Mouse (Mus musculus): ENCODE results near the gene Csrnp2.

Gene Csrnp2

DNA sequence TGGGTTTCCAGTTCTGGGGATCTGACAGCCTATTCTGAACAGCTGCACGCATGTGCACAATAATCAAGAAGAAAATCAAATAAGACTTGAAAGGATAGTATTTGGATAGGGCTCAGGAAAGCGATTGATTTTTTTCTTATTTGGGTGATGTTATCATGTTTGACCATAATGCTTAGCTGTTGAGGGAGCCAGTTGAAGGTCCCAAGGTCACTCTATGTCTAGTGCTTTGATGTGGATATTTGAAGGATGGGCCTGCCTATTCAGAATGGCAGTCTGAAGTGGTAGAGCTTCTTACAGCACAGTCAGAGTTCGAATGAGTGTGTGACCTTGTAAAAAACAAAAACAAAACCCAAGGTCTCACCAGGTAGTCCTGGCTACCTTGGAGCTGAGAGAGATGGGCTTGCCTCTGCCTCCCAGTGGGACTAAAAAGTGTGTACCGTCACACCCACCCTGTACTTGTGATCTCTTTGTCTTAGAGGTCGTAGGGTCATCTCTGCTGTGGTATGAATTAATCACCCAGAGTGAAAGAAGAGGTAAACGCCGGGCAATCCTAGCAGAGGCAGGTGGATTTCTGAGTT lies 21.3 kb downstream of the Csrnp2 start:
- no peak for DNase-seq

DNA sequence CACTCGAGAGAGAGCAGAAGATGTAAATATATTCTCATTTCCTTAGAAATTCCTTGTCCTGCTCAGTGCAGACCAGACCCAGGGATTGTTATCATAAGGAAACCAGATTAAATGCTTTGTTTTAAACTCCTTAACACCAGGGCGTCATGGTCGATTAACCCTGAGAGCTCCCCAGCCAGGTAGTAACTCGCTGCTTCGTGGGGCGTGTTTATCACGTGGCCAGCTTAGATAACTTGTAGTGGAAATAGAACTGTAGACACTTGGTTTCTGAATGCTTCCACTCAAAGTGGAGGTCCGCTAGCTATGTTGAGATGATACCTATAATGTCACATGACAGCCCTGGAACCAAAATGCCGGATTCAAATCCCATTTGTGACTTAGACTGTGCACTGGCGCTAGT lies 25.3 kb downstream of the Csrnp2 start:
- DNase-seq = no peak

DNA sequence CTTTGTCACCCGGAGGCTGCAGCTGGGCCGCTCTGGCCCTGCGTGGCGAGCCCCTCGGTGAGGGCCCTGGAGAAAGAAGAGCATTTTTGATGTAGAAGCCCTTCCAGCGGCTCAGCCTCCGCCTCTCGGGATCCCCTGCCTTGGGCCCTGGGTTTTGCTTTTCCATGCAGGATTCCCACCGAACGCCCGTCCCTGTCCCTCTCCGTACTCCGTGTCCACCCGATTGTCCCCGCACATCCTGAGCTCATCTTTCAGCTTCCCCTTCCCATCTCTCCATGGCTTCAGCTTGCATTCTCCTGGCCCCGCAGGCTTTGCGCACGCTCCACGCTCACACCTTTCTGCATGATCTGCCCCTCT lies 26.1 kb downstream of the Csrnp2 start:
- DNase-seq = no peak

DNA sequence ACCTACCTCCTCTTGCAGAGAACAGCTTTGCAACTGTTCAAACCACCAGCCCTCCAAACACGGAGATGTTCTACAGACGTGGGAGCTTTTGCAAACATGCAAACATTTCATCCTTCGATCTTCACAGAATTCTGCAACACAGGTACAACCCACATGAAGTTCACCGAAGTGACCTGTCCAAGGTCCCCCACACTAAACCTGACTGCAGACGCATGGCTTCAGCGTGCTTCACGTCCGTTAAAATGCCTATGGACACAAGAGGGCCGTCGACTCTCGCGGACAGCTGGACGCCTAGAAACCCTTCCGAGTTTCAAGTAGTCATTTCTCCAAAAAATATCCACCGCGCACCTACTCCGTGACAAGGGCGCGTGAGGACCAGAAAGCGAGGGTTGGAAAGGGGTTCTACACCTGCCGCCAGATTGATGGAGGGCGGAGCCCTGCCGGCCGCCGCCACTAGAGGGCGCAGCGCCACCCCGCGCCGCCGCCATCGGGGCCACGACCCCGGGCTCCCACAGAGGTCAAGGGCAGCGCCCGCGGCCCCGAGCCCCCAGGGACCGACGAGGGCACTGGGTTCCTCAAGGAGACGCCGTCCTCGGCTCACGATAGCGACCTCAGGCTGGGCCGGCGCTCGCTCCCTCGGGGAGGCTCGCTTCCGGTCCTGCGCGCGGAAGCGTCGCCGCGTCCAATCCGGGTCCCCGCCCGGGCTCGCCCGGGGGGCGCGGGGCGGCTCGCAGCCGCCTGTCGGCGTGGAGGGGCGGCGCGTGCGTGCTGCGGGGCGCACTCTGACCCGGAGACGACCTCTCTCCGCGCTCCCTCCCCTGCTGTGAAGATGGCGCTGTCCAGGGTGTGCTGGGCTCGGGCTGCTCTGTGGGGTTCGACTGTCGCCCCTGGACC lies 26.7 kb downstream of the Csrnp2 start, which contains the start of gene Letmd1:
TSS of gene Letmd1 (plus strand) at position 729 of the 894 bp plus-strand sequence.
- DNase-seq = peak; percentile 96 to 97

DNA sequence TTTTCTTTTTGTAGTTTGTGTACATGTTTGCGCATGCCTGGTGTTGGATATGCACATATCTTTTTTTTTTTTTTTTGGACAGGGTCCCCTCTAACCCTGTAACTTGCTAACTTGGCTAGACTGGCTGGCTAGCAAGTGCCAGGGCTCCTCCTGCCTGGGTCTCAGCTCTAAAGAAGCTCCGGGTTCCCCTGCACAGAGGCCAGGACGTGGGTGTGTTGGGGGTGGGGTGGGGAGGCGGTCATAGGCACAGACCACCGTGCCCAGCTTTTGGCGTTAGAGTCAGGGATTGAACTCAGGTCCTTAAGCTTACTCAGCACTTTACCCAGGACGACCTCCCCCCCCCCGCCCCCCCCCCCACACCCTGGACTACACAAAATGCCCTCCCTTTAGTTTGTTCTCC lies 27.6 kb downstream of the Csrnp2 start:
- DNase-seq = no peak

DNA sequence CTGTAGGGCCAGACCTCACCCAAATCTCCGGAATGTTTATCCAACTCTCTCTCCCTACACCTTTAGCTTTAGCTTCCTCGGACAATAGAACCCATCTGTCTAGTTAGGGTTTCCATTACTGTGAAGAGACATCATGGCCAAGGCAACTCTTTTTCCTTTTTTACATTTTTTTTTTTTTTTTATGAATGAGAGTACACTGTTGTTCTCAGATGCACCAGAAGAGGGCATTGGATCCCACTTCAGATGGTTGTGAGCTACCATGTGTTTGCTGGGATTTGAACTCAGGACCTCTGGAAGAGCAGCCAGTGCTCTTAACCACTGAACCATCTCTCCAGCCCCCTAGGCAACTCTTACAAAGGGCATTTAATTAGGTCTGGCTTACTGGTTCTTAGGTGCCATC lies 29.9 kb downstream of the Csrnp2 start:
- DNase-seq = no peak

DNA sequence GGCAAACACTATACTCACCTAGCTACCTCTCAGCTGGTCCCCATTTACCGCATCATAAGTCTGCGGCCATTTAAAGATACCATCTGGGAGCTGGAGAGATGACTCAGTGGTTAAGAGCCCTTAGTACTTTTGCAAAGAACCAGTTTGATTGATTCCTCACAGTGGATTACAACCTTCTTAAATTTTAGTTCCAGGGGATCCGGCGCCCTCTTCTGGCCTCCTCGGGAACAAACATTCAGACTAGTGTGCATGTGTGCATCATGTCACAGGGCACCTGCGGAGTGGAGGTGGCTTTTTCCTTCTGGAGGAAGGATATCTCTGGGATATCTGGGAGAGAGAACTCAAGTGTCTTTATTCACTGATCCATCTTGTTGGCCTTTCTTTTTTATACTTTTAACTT lies 31.6 kb downstream of the Csrnp2 start:
- peak; percentile 86 to 87 for DNase-seq

DNA sequence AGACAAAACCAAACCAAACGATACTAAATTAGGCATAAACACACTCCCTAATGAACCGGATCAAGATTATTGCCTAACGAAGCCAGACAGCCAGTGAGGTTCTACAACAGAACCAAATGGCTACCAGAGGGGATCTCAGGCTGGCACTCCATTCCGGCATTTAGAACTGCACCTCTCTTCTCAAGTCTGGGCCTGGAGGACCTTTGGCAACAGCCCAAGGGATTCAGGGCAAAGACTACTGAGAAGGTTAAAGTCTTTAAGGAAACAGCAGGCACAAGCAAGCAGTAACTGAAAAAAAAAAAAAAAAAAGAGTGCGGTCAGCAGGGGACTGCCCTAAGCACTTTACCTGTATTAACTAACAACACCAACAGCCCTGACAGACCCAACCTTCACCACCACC lies 33.2 kb downstream of the Csrnp2 start:
- no peak for DNase-seq

DNA sequence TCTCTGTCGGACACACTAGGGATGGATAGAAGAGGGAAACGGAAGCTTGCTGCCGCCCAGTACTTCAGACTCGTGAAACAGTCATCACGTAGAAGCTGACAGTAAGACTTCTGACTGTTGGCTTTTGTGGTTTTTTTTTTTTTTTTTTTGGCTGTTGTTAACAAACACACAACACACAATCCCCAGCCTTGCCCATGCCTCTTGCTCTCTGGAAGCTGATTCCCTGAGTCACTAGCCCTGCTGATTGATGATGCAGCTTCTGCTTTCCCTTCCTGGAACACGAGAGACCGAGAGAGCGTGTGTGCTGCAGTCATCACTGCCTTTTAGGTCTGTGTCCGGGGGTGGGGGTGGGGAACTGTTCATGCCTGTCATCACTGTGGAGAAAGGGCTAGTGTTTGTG lies 33.6 kb downstream of the Csrnp2 start:
- no peak for DNase-seq

DNA sequence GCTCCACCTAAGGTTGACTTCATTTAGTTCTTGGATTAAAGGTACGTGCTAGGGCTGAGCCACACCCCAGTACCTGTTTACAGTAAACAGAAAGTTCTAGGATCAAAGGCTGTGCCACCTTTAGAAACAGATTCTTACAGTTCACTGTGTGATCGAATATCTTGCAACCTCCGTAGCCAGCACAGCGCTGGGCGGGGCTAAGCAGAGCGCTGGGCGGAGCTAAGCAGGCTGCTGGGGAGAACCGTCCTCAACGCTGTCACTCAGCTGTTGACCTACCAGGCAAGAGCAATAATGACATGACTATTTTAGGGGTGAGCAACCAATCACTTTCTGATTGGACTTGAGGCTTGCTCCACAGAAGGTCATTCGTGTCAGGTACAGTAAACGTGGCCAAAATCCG lies 34.3 kb downstream of the Csrnp2 start:
- DNase-seq = no peak

DNA sequence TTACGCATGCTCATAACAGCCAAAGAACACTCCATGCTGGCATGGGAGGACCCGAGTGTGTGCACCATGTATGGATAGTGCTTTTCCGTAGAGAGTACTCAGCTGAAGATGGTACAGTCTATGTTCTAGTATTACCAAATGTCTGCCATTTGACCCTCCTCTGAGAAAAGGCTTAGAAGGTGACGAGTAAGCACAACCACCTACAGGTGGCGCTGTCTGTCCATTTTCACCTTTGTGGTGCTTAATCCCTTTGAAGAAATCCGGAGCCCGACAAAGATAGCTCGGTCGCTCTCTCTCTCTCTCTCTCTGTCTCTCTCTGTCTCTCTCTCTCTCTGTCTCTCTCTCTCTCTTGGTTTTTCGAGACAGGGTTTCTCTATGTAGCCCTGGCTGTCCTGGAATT lies 37.2 kb downstream of the Csrnp2 start:
- DNase-seq = peak; percentile 81 to 87

DNA sequence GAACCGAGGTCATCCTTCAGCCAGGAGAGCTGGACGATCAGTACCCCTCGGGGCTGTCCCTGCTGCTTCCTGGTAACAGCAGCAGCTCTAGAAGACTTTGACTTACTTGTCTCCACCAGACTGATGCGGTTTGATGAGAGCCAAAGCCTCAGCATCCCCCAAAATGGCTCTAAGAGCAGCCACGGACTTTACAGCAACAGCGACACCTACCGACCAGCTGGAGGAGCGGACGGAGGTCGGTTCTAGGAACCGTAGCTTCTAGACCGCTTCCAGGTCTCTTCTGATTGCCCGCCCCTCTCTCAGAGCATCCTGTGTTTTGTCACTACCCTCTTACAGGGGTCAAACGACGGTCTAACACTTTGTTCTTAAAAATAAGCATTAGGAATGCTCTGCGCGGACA lies 37.9 kb downstream of the Csrnp2 start:
- DNase-seq = peak; percentile 88 to 91

DNA sequence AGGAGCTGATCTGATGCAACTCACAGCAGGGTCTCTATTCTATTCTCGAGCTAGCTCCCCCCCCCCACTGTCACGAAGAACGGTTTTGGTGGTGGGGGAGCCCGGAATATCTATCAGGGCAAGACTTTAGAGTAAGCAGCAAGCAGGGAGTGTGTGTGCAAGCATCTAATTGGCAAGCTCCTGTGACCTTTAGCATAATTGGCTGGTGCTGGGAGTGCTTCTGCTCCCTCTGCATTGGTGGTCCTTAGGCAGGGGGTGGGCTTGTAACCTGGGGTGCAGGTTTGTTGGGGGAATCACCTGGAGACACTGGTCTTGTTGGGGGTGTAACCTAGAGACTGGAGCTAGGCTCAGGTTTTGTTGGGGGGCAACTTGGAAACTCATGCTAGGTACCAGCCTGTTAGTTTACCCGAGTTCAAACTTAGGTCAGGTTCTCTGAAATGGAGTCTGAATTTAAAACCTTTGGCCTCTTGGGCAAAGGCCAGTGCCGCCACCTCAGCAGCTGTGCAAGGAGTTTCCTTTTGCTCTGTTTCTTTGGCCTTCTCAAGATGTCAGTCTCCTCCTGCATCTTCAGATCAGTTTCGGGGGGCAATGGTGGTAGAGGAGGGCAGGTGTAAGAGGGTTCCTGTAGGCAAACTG lies 38.8 kb downstream of the Csrnp2 start:
- no peak for DNase-seq

DNA sequence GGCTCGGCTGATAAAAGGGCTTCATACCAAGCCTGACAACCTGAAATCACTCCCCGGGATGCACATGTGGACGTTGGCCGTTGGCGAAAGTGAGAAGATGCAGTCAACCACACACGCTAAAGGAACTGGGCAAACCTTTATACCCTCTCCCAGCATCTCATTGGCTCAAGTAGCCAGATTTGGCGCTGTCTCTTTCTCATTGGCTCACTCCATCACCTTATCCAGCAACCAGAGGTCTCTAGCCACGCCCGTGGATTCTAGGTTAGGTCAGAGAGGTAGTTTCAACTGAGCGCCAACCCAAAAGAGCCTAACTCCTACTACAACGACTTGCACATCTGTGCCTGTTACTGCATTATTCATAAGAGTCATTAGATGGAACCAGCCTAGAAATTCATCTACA lies 42.8 kb downstream of the Csrnp2 start:
- no peak for DNase-seq

DNA sequence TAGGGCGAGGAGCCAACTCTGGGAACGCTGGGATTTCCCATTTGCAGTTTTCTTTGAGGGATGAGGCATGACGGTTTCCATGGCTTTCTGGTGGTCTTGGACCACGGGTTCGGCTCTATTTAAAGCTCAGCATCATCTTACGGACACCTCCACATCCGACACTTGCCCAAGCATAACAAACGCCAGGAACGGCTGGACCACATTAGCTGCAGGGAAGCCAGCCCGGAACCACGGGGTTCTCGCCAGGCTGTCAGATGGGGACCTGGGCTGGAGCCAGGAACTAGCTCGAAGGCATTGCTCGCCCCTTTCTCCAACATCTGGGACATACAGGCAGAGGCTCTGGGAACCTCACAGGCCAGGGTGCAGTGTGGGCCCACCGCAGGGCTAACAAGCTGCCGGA lies 44.0 kb downstream of the Csrnp2 start:
- DNase-seq = peak; percentile 83 to 89

DNA sequence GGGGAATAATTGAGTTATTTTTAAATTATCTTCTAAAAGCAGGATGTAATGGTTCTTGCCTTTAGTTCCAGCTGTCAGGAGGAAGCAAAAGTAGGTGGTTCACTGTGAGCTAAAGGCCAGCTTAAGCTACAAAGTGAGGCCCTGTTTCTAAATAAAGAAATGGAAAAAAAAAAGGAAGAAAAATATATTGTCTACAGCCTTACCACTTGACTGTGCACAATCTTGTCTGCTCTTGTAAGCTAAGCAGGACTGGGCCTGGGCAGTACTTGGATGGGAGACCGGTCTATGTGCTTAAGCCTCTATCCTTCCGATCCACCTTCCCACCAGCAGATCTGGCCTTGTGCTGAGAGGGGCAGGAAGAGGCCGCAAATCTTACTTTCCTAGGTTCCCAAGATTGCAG lies 45.8 kb downstream of the Csrnp2 start:
- DNase-seq = no peak

DNA sequence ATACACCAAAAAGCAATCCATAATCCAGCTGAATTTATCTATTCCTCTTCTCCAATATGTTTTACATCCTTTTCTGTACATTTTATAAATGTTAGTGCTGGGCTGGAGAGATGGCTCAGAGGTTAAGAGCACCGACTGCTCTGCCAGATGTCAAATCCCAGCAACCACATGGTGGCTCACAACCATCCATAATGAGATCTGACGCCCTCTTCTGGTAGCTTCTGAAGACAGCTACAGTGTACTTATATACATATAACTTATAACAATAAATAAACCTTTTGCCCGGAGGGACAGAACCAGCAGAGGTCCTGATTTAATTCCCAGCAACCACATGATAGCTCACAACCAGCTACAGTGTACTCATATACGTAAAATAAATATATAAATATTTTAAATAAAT lies 46.7 kb downstream of the Csrnp2 start:
- no peak for DNase-seq

DNA sequence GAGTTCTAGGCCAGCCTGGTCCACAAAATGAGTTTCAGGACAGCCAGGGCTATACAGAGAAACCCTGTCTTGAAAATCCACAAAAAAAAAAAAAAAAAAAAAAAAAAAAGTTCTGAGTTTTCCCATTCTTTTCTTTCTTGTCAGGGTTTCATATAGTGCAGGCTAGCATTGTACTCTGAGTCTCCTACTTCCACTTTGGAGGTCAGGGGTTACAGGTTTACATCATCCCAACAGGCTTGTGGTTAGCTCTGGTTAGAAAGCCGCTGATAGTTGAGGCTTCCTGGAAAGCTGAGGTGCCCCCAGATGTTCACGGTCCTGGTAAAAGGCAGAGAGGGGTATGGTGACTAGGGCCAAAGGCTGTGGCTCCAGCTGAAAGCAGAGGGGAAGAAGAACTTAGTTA lies 48.4 kb downstream of the Csrnp2 start:
- no peak for DNase-seq

DNA sequence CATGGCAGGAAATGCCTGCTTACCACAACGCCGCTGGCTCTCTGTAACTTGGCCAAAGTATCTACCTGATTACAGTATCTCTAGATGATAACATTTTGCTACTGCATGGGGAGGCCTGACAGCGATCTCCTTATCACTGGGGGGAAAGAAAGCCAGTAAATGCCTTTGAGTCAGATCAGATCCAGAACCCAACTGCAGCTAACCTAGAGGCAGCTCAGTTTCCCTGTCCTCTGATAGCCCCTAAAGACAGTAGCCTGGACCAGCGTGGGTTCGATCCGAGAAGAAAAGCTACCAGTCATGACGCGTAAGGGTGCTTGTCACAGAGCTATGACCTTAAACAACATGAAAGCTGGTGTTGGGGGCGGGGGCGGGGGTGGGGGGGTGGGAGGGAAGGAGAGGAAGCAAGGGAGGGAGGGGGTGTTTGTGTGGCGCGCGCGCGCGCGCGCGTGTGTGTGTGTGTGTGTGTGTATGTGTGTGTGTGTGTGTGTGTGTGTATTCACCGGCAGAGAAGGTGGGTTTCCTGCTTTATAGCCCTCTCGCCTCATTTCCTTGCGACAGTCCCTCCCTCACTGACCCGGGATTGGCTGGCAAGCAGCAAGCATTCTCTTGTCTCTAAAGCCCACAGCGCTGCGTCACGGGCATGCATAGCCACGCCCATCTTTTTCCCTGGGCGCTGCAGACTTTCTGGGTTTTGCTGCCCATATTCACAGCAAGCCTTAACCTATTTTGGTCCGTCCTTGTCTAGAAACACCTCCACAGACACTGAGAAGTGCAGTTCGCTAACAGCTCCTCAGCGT lies 52.0 kb downstream of the Csrnp2 start:
- peak; percentile 89 to 93 for DNase-seq

DNA sequence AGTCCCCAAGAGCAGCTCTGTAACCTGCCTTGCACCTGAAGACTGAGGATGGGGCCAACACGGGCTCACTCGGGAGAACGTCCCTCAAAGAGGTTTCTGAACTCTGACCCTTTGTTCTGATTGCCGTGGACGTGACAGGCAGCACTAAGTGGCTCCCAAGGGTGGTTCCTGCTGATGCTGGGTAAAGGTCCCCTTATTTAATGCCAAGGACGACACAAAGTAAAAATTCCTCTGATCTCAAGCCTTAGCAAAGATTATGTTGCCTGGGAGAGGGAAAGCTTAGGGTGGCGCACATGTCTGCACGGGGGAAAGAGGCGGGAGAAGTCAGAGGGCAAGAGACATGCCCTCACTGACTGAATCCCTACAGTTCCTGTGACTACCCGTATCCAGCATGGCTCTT lies 58.8 kb downstream of the Csrnp2 start:
- DNase-seq = no peak

DNA sequence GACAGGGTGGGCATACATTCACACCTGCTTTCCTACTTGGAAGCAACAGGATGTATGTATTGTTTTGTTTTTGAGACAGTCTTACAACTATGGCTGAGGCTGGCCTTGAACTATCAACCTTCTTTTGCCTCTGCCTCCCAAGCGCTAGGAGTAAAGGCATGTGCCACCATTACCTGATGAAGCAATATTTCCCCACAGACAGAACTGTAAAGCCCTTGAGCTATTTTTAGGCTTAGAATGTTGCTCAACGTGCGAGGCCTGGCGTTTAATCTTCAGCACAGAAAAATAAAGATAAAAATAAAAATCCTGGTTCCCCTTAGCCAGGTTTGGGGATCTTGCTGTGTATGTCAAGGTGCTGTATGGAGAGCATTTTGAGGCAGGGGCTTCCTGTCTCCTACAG lies 59.2 kb downstream of the Csrnp2 start:
- DNase-seq = no peak

DNA sequence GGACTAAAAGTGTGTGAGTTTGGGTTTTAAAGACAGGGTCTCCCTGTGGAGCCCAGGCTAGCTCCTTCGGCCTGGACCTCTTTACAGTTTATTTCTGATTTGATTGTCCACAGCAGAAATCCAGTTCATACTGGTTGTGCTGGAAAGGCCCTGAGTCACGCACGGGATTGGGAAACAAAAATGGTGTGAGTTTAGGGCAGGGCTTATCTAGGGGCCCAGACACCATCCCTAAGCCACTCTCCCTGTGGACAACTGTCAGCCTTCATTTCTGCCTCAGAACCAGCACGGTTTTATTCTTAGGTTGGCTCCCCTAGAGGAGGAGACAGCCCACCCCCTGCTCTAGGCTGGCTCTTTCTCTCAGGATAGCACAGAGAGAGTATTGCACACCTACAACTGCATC lies 62.1 kb downstream of the Csrnp2 start:
- no peak for DNase-seq

DNA sequence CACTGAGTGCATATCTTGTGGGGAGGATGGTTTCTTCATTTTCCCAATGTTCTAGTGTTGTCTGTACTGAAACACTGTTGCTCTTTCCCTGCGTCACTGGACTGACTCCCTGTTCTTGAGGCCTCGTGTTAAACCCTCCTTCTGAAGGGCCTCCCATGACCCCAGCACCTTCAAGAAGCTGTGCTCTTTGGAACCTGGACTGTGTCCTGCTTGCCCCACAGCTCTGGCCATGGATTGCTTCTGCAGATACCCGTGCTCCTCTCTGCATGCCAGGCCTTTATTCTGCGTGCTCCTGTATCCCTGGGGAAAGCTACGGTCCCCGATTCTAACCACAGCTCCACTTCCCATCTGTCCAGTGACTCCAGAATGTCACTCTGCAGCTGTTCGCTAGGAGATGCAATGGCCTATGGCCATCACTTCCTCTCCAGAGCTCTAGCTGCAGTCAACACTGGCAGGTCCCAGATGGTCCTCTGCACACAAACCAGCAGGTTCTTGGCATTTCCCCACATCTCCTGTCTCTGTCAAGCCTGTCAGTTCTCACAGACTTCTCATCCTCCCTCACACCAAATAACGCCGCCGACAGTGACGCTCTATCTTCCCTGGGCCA lies 65.2 kb downstream of the Csrnp2 start:
- DNase-seq = peak; percentile 93
